Mouse (Mus musculus): ENCODE measurements around the gene Piwil1.
A peak's percentile ranks its signal among the peaks of the same experiment; 100 is the strongest.

The Piwil1 gene

DNA sequence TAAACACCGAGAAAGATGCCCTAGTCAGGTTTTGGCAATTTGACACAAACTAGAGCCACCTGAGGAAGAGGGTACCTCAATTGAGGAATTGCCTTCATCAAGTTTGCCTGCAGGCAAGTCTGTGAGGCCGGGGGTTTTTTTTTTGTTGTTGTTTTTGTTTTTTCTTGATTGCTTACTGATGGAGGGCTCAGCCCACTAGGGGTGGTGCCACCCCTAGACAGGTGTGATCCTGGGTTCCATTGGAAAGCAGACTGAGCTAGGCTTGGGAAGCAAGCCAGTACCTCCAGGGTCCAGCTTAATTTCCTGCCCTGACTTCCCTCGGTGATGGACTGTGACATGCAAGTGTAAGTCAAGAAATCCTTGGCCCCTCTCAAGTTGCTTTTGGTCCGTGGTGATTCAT lies at the start of gene Piwil1:
Piwil1 (plus strand) TSS at position 301 of the 400 bp plus-strand sequence.
- DNase-seq = no peak

- DNase-seq = no peak
These were observed 45.7 kb upstream of the Piwil1 start for GRCm38 (mm10) chr5:128656496-128657135.

- no peak for DNase-seq
These were observed 42.2 kb upstream of the Piwil1 start for GRCm38 (mm10) chr5:128660101-128660500.

GRCm38 (mm10) chr5:128662881-128663280 lies 39.4 kb upstream of the Piwil1 start:
- DNase-seq = no peak

DNA sequence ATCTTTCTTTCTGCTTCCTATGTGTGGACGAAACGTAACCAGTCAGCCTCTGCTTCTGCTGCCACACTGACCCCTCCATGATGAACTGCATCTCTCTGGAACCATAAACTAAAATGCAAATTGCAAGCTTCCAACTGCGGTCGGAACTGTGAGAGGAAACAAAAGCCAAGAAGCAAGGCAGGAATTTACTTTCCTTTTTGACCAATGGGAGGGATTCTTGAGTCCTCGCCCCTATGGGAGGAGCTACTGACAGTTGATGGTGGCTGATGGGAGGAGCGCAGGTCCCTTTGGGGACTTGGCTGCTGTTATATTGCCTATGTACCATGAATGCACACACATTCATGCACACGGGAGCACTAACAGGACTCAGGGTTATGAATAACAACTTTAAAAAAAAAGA lies 38.3 kb upstream of the Piwil1 start:
- DNase-seq = no peak

DNA sequence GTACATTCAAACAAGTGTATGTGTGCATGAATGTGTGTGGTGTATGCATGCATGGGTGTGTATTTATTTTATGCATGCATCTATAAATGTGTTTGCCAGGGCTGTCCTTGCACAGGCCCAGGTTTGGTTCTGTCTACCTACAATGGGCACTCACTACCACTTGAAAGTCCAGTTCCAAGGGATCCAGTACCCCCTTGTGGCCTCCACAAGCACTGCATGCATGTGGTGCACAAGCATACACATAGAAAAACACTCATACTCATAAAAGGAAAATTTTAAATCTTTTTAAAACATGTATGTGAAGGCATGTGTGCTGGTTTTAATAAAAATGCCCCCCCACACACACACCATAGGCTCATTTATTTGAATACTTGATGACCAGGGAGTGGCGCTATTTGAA lies 37.3 kb upstream of the Piwil1 start:
- DNase-seq = no peak

GRCm38 (mm10) chr5:128667303-128667702 lies 35.0 kb upstream of the Piwil1 start:
- no peak for DNase-seq

DNA sequence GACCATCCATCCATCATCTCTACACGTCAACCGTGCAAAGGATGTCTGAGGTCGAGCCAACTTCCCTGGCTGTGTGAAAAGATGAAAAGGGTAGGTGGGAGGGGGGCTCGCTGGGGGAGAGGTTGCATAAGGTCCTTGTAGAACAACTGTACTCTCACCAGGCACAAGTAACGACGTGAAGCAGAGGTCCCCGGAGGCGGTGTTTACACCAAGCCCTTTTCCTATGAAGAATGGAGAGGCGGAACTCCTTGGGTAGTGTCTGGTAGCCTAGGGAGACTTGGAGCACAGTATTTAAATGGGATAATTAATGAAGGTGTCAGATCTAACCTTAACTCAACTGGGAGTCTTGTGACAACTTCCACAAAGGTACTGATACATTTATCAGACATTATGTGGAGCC lies 28.2 kb upstream of the Piwil1 start:
- no peak for DNase-seq

- DNase-seq = no peak
These were observed 25.0 kb upstream of the Piwil1 start for GRCm38 (mm10) chr5:128677373-128677772.

DNA sequence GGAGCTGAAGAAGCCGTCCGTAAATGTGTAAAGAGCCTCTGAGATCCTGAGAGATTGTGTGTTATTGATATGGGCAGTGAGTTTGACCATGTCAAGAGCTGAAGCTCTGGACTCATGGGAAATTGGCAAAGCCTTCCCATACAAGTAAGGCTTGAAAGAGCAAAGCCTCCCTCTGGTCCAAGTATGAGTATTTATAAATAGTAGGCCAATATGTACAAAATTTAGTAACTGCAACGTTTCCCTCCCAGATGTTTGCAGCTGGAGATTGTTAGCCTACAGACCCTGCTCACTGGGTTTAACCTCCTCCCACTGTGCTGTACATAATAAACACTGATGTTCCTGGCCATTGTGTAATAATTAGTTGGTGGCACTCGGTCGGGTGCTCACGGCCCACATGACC lies 24.5 kb upstream of the Piwil1 start:
- DNase-seq = no peak

DNA sequence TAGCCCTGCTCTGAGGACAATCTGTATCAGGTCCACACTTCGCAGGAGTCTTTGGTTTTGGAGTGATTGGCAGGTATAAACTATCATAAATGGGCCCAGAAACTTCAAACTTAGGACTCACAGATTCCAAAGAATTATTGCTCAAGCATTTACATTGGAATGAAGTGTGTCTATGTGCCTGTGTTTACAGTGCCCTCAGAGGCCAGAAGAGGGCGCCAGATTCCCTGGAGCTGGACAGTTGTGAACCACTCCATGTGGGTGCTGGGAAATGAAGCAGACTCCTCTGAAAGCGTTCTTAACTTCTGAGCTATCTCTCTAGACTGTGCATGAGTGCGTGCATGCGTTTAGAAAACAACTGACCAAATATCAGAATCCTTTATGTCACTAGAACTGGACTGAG lies 20.9 kb upstream of the Piwil1 start:
- peak; percentile 6 for DNase-seq

- DNase-seq = no peak
These were observed 18.1 kb upstream of the Piwil1 start for GRCm38 (mm10) chr5:128684192-128684591.

GRCm38 (mm10) chr5:128684621-128685020 lies 17.7 kb upstream of the Piwil1 start:
- DNase-seq = peak; percentile 23

DNA sequence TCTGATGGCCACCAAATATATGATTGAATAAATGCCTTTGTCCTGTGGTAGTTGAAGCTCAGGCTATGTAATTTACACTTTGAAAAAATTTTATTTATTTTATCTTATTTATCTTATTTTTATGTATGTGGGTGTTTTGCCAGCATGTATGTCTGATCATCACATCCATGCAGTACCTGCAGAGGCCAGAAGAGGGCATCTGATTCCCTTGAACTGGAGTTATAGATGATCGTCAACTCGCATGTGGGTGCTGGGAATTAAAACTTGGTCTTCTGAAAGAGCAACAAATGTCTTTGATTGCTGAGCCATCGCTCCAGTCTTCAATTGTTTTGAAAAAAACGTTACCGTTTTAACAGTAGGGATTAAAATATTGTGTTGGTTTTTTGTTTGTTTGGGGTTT lies 15.2 kb upstream of the Piwil1 start:
- no peak for DNase-seq

DNA sequence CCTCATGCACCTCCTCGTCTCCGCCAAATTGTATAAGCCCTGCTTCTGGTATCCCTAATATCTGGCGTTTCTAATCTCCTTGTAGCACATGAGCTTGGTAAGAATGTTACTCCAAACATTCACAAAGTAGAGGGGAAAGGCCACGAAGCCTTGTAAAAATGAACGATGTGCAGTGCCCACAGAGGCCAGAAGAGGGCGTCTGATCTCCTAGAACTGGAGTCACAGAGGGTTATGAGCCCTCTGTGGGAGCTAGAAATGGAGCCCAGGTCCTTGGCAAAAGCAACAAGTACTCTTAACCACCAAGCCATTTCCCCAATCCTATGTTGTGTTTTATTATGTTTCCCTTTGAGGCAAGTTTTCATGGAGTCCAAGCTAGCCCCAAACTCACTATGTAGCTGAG lies 8.2 kb upstream of the Piwil1 start:
- no peak for DNase-seq

GRCm38 (mm10) chr5:128694611-128695325 lies 7.6 kb upstream of the Piwil1 start:
- no peak for DNase-seq

DNA sequence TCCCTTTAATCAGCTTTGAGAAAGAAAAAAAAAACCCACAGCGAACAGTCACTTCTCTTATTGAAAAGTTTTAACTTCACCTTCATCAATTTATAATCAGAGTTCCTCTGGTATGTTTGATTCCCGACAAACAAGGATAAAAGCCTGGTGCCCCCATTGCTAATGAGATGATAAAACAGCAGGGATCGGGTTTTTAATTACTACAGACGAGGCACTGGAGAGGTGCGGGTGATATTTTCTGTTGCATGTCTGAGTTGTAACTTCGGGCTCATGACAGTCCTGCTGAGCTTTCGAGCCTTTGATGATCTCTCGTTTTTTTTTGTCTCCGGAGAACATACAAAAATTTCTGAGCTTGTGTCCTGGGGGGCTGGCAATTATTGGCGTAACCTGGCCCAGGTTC lies 5.5 kb upstream of the Piwil1 start:
- no peak for DNase-seq

DNA sequence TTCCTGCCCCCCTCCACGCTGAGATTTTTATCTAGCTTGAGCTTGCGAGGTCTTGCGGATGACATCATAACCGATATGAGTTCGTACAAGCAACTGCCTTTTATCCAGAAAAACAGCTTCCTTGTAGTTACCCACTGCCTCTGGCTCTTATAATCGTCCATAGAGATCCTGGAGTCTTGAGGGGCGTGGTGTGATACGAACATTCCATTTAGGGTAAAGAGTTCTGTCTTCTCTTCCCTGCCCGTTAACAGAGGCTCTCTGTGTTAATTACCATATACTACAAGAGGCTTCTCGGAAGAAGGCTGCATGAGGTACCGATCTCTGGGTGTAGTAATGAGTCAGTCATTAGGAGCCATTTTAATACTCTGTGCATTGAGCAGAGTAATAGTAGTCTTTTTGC lies 1.6 kb upstream of the Piwil1 start:
- no peak for DNase-seq

DNA sequence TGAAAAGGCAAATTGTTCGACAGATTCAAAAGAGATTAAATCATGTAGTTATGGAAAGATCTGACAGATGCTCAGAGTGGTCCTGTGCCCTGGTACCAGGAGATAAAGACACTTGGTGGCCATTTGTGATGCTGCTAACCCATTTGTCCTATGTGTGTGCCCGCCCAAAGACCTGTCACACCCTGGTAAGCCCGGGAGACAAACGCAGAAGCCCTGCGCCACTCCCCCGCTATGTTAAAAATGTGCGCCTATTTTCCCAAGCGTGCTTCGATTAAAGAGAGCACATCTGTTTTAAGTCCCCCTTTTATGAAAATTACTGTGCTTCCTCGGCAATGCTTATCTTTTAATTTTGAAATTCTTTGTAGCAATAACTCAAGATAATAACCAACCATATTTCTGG lies 1.4 kb downstream of the Piwil1 start:
- no peak for DNase-seq

DNA sequence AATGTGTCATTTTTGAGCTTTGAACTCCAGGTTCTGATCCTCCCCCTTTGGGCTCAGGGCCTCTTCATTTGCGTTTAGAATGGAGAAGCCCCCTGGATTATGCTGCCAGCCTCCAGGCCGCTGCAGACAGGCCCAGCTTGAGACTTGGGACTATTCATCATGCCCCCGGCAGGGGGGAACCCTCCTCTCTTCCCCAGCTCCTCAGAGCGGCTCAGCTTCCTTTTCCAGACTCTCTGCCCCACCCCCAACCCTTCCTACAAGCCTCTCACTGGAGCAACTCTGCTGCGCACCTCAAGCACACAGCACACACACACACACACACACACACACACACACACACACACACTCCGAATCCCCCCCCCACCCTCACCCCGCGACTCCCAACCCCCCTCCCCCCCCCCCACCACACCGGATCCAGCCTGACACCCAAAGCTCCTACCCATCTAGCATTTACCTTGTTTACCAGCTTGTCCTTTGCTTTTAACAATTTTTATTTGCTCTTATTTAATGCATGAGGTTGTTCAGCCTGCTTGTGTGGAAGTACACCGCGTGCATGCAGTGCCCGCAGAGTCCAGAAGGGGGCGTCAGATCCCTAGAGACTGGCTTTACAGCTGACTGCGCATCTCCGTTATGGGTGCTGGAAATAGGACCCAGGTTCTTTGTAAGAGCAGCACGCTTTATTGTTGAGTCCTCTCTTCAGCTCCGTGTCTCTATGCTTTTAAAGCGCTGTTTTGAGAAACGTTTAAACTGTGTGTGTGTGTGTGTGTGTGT lies 2.0 kb downstream of the Piwil1 start:
- DNase-seq = peak; percentile 7

DNA sequence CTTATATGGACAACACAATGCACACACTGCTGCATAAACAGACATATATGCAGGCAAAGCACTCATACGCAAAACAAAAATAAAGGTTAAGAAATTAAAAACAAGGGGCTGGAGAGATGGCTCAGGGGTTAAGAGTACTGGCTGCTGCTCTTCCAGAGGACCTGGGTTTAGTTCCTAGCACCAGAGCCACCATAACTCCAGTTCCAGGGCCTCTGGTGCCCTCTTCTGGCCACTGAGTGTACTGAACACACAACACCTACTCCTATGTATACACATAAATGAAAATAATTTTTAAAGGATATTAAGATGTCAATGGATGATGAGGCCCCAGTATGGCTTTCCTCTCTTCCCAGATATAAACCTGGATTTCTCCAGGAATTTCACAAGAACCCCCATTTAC lies 4.1 kb downstream of the Piwil1 start:
- DNase-seq = no peak

- no peak for DNase-seq
These were observed 4.9 kb downstream of the Piwil1 start for GRCm38 (mm10) chr5:128707271-128707670.

- no peak for DNase-seq
These were observed 6.6 kb downstream of the Piwil1 start for GRCm38 (mm10) chr5:128708929-128709328.

DNA sequence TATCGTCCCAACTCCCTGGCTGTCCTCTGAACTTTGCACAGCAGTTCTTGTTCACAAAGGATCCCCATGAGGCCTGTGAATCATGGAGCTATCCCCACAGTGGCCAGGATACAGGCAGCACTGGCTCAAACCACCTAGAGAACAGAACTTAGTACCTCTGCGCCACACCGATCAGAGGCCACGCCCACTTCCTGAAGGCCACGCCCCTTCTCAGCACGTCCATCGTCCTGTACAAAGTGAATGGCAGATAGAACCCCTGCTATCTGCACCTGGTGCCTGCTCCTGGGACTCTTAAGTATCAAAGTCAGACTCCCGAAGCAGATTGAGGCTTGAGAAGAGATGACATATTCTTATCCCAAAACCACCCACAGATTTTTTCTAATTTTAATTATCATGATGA lies 8.3 kb downstream of the Piwil1 start:
- no peak for DNase-seq
